Mouse (Mus musculus): ENCODE data around the gene Bad.

Gene Bad

DNA sequence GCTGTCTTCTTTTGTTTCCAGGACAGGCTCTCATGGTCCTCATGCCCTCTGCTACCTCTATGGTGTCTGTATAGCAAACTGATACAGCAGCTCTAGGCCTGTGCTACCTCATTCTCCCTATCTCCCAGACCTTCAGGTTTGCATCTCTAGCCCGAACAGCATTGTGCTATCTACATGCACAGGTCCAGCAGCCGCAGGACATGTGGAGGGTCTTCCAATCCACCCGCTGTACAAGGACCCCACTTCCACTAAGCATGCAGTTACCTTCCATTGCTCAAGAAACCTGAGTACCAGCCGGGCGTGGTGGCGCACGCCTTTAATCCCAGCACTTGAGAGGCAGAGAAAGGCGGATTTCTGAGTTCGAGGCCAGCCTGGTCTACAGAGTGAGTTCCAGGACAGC lies 27.1 kb upstream of the Bad start:
- no peak for DNase-seq (ENCODE audit: low spot score in 2 of 2)

DNA sequence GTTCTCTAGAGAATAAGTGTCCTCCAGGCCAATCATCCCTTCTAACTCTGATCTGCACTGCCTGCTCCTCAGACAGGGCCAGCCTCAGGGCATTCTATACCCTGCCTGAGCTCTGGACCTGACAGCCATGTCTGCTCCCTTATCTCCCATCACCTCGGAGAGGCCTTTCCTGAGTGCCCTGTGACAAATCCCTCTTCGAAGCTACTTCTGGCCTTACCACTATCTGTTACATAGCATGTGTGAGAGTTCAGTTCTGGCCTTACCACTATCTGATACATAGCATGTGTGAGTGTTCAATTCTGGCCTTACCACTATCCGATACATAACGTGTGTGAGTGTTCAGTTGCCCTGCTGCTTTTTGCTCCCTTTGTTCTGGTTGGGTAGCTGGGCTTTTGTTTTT lies 26.4 kb upstream of the Bad start:
- no peak for DNase-seq (ENCODE audit: low spot score in 2 of 2)

DNA sequence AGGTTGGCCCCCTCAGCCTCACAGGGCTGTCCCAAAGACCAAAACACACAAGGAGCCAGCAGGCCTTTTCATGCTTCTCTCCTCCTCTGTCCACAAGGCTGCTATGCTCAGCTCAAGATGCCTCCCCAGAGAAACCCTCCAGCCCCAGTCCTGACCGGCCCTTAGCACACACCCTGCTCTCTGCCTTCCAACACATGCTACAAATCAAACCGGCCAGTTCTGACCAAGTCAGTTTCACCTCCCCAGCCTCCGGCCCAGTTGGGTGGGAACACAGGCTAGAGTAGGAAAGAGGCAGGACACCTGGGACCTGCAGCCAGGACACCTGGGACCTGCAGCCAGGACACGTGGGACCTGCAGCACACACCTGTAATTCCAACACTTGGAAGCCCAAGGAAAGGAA lies 25.2 kb upstream of the Bad start:
- no peak for DNase-seq (ENCODE audit: low spot score in 2 of 2)

DNA sequence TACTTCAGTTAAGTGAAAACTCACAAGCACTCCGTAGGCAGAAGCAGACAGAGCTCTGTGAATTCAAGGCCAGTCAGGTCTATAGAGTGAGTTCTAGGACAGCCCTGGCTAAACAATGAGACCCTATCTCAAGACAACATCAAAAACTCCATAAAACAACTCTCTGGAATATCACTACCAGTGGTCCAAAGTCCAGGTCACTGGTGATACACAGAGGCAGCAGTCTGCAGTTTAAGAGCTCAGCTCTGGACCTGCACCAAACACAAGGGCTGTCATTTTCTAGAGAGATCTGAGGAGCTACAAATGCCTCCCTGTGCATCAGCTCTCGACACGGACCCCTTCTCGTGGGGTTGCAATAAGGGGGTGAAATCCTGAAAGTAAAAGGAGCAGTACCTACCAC lies 23.3 kb upstream of the Bad start:
- no peak for DNase-seq (ENCODE audit: low spot score in 2 of 2)

- DNase-seq (ENCODE audit: low spot score in 2 of 2): no peak
These were observed 22.2 kb upstream of the Bad start for GRCm38 (mm10) chr19:6919431-6919830.

DNA sequence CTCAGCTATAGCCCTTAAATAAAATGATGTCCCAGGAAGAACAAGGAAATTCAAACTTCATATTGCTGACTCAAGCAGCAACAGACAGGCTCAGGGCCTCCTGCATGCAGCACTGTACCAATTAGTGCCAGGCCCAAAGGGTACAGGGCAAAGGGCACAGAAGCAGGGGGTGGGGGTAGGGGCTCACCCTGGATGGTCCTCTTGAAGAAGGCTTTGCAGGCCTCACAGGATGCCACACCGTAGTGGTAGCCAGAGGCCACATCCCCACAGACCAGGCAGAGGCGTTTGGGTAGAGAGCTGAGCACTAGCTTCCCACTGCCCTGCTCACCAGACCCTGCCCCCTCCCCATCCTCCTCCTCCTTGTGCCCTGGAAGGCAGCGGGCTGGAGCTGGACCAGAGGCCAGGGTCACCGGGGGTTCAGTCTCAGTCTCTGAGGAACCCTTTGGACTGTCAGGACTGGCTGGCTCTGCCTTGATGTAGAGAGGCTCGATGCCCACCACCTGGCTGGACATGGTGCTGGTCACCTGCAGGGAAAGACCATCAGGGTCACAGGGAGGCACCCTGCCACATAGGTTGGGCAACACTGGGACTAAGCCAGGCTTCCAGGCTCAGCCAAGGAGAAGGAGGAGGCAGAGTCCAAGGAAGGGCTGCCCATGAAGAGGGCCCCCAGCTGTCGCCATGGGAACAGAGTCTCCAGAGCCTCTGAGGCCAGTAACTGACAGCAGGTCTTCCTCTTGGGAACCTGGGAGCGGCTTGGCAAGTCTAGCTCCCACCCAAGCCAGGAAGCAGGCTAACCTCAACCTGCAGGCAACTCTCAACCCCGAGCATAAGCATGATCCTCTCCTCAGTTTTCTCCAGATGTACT lies 21.6 kb upstream of the Bad start:
- DNase-seq (ENCODE audit: low spot score in 2 of 2): no peak

- DNase-seq (ENCODE audit: low spot score in 2 of 2): peak in 1 of 2 experiments; percentile 50
These were observed 20.7 kb upstream of the Bad start for GRCm38 (mm10) chr19:6920741-6921636.

DNA sequence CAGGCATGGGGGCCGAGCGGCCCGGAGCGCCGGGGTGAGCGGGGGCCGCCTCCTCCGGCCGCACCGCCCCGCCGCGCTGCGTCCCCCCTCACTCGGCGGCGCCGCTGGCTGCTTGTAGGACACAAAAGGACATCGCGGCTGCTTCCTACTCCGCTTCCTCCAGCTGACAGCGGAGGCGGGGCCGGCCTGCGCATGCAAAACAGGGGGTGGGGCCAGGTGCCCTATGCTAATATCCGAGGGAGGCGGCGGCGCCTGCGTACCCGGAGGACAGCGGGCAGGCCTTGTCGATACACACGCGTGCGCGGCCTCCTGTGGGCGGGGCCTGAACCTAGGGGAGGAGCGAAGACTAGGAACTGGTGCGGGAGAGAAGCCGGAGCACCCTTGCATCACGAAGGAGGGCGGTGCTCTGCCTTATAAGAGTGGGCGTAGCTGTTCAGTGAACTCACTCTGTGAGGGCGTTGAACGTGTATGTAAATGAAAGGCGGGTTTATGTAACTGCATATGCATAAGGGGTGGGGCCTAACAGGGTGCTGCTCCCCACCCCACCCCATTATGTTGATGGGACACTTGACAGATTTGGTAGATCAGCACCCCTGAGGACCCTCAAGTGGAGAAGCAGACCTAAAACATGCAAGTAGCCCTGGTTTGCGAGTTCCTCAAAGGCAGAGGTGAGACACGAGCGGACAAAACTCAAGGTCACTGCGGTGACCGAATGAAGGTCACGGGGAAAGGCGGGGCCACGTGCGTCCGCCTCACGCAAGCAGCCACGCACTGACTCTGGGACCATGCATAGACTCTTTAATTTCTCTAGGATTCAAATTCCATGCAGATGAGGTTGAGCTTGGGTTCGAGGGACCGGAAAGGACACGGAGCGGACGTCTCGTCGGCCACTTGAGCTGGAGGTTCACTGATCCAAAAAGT lies 19.8 kb upstream of the Bad start, which contains the start of gene Esrra:
Gene Esrra, minus strand, starts transcription at position 167 of the 921 bp plus-strand sequence.
- peak; percentile 100 for DNase-seq (ENCODE audit: low spot score in 2 of 2)

DNA sequence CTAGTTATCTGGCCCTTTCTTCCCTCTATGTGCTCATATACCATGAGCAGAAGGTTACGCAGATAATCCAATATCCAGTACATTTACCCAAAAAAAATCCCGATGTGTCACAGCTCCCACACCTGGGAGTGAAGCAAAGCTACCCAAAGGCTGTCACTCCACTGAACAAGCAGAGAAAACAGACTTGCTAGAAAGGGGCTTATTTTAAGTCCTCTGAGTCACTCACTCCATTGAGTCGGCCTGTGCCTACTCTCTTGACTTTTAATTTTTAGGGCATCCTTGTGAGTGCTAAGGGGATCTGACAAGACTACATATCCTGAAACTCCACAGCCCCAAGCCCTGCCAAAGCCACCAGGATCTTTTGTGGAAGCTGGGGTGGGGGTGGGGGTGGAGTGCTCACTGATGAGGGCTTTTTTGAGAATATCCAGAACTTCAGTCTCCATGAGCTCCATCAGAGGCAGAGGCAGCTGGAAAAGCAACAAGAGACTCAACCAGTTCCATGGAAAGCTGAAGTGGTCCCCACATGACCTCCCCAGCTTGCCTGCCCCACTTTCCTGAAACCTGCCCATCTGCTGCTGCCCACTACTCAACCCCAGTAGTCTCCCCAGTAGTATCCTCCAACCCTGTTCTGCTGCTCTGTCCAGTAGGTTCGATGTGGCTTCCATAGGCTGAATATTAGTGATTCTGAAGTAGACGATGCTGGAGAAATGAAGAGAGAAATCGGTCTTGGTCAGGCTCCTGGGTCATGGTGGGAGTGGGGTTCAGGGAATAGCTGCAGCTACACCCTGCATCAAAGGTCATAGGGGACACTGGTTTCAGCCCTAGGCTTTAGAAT lies 18.5 kb upstream of the Bad start:
- DNase-seq (ENCODE audit: low spot score in 2 of 2): no peak

GRCm38 (mm10) chr19:6924461-6925306 lies 17.0 kb upstream of the Bad start:
- peak; percentile 65 to 80 for DNase-seq (ENCODE audit: low spot score in 2 of 2)

DNA sequence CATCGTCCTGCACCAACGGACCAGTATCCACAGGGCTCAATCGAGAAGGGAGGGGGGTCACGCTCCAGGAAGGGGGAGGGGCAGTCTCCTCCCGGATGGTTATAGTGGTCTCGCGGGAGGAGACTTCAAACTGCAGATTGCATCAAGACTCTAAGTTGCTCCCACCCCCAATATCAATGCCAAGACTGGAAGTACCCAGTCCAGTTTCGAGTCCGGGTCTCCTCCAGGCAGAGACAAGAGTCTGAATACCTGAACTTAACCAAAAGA lies 16.4 kb upstream of the Bad start, which contains the start of gene Catsperz:
Gene Catsperz, minus strand, starts transcription at position 74 of the 267 bp plus-strand sequence.
- no peak for DNase-seq (ENCODE audit: low spot score in 2 of 2)

DNA sequence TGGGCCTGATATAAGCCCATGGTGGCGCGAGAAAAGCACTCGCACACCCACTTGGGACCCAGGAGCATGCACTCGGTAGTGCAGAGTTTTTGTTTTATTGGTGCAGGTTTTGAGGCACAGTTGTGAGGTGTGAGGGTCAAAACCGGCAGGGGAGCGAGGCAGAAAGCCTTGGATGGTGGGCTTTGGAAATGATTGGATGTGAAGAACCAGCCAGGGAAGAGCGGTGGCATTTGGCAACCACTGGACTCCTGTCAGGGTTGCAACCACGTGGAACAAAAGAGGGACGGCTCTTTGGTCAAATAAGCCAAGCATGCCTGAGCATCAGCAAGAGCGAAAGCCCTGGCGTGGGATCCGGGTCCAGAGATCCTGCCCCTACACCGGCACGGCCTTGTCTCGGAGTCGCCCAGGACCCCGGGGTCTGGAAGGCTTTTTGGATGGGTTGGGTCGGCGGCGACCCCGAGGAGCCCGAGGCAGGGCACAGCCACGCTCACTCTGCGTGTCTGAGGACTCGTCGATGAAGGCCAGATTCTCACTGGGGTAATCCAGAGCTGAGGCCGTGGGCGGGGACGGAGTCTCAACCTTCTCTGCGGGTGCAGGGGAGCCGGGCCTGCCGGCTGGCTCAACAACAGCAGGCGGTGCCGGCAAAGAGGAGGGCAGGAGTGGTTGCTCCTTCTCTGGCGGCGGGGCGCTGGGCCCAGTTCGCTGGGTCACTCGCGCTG lies 15.9 kb upstream of the Bad start:
- no peak for DNase-seq (ENCODE audit: low spot score in 2 of 2)

GRCm38 (mm10) chr19:6926559-6927255 lies 15.0 kb upstream of the Bad start:
- peak in 1 of 2 experiments; percentile 34 for DNase-seq (ENCODE audit: low spot score in 2 of 2)

GRCm38 (mm10) chr19:6928080-6928479 lies 13.6 kb upstream of the Bad start:
- no peak for DNase-seq (ENCODE audit: low spot score in 2 of 2)

DNA sequence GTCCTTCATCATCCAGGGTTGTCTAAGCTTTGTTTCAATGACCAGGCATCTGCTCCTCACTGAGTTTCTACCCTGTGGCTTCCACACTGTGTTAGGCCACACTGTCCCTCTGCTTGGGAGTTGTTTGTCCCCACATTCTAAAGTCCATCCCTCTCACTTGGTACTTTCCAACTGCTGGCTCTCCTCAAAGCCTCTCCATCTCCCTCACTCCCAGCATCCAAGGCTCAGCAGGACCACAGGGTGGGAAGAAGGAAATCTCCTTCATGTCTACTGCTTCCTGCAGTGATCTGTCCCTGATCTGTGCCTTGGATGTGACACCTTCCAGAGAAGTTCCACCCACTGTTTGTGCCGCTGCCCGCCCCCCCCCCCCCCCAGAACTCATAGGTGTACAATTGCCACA lies 10.7 kb upstream of the Bad start:
- DNase-seq (ENCODE audit: low spot score in 2 of 2): no peak

- no peak for DNase-seq (ENCODE audit: low spot score in 2 of 2)
These were observed 9.6 kb upstream of the Bad start for GRCm38 (mm10) chr19:6932018-6932417.

DNA sequence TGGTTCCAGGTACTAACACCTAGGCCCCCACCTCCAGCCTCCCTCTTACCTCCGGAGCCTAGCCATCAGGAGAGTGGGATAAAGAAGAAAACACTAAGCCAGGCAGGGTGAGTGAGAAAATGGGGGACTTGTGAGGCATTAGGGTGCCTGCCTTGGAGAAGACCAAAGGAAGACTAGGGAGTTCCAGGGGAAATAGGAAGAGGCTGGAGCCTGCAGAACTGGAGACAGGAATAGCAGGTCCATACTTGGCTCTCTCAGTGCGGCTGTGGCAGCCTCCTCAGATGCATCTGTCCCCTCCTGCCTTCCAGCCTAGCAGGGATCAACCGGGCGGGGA lies 8.6 kb upstream of the Bad start:
- no peak for DNase-seq (ENCODE audit: low spot score in 2 of 2)

DNA sequence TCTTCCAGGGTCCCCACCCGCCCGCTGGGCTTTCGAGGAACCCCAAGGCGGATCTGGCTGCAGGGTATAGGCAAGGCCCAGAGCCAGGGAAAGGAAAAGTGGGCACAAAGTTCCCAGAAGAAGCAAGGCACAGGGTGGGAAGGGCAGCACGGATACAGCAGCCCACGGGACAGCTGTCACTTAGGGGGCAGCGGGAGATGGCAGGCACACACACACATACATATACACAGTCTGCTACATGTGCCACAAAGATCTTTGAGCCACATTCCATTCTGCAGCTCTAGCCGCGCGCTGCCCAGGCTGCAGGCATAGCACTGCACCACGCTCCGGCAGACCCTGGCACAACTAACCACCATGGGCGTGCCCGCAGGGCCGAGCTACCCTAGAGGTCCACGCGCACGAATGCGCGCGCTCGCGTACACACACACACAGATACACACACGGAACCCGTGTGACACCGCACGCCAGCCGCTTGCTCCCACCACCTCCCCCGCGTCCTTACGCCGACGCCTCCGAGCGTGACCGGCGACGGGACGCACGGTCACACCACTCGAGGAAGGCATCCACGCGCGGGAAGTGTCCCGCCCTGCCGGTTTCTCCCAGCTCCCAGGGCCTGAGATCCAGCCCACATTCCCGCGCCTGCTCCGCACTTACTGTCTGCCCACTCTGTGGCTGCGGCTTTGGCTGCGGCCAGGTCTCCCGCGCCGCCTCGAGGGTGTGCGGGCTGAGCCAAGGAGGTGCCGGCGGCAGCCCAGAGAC lies 8.0 kb upstream of the Bad start:
- peak in 1 of 2 experiments; percentile 32 for DNase-seq (ENCODE audit: low spot score in 2 of 2)
